Mouse (Mus musculus) ES-Bruce4 (cell line): ENCODE results near the gene Zfp148. TPM values are rescaled to one million over a fixed set of nuclear protein-coding genes. Genes with fewer than 3 reads are reported as not detected.

Experiments used
- H3K27ac ChIP-seq: 2 replicates; pipeline ENCODE4 v1.5.1; 2012; ENCODE audit warnings: low read length, inconsistent platforms; ENCODE audit not compliant: insufficient read depth
- H3K27me3 ChIP-seq: 2 replicates; pipeline ENCODE4 v1.6.1; 2012; ENCODE audit warnings: mild to moderate bottlenecking, low read length, inconsistent platforms; ENCODE audit not compliant: control insufficient read depth, poor library complexity, insufficient read depth, severe bottlenecking
- H3K36me3 ChIP-seq: 2 replicates; pipeline ENCODE4 v1.6.1; 2012; ENCODE audit warnings: inconsistent platforms, mild to moderate bottlenecking, low read length, moderate library complexity; ENCODE audit not compliant: control insufficient read depth, poor library complexity, insufficient read depth, severe bottlenecking
- H3K4me1 ChIP-seq: one replicate; pipeline ENCODE4 v1.8.1; 2011; ENCODE audit warnings: low read length; ENCODE audit not compliant: control insufficient read depth, insufficient read depth
- H3K4me3 ChIP-seq: 2 replicates; pipeline ENCODE4 v1.5.1; 2011; ENCODE audit warnings: low read depth, mild to moderate bottlenecking, low read length
- H3K9ac ChIP-seq: 2 replicates; pipeline ENCODE4 v1.6.1; 2012; ENCODE audit warnings: low read depth, mild to moderate bottlenecking, inconsistent platforms; ENCODE audit not compliant: poor library complexity, severe bottlenecking
- H3K9me3 ChIP-seq: replicated peaks from 2 replicates; pipeline ENCODE4 v1.6.1; 2012; ENCODE audit warnings: mild to moderate bottlenecking, low read length, inconsistent platforms; ENCODE audit not compliant: control insufficient read depth, poor library complexity, insufficient read depth, severe bottlenecking
- CTCF ChIP-seq: IDR thresholded peaks from one replicate; pipeline ENCODE4 v1.8.1; 2011; ENCODE audit warnings: low read depth, low read length
- EP300 ChIP-seq: IDR thresholded peaks from 2 replicates; pipeline ENCODE4 v1.6.1; 2011; ENCODE audit warnings: low read depth, low read length; ENCODE audit not compliant: insufficient read depth
- POLR2A ChIP-seq: IDR thresholded peaks from one replicate; pipeline ENCODE4 v1.8.1; 2011; ENCODE audit warnings: low read length; ENCODE audit not compliant: insufficient read depth
- polyA plus RNA-seq: library from polyadenylated mRNA; stranded (reverse); fragments of >200 nt; gene quantifications from 2 replicates; pipeline ENCODE4 v1.2.4, GENCODE M21; 2011; ENCODE audit warnings: low read depth; ENCODE audit not compliant: missing spikeins, insufficient read depth, insufficient read length

Gene Zfp148
- polyA plus RNA-seq, 1 experiment = 48.1 TPM

- Histone ChIP-seq H3K36me3 (no peaks in the 10 kb centered on the region), H3K4me3 (no peak overlapping the region), H3K9ac (no peak overlapping the region), H3K4me1 (no peaks in the 10 kb centered on the region), H3K27ac (no peak overlapping the region), H3K9me3 (no peaks in the 10 kb centered on the region), H3K27me3 (no peaks in the 10 kb centered on the region)
- TF ChIP-seq POLR2A (no peak), CTCF (no peak), EP300 (no peak)
Observed at GRCm38 (mm10) chr16:33403258-33403657, 22.6 kb downstream of the Zfp148 start.

GRCm38 (mm10) chr16:33404055-33404454, 23.4 kb downstream of the Zfp148 start:
- Histone ChIP-seq H3K9ac (no peak overlapping the region), H3K27me3 (no peaks in the 10 kb centered on the region), H3K9me3 (no peaks in the 10 kb centered on the region), H3K27ac (no peak overlapping the region), H3K36me3 (no peaks in the 10 kb centered on the region), H3K4me3 (no peak overlapping the region), H3K4me1 (no peaks in the 10 kb centered on the region)
- no peak for TF ChIP-seq CTCF
- no peak for TF ChIP-seq POLR2A
- TF ChIP-seq EP300 = no peak

- TF ChIP-seq CTCF = no peak
- no peak for TF ChIP-seq EP300
- TF ChIP-seq POLR2A = no peak
- H3K36me3 ChIP-seq = no peaks in the 10 kb centered on the region
Observed at GRCm38 (mm10) chr16:33405487-33405886, 24.9 kb downstream of the Zfp148 start.

GRCm38 (mm10) chr16:33410151-33410550, 29.5 kb downstream of the Zfp148 start:
- no peaks in the 10 kb centered on the region for H3K4me1 ChIP-seq
- no peaks in the 10 kb centered on the region for H3K36me3 ChIP-seq
- no peak overlapping the region for H3K4me3 ChIP-seq
- H3K9me3 ChIP-seq = no peaks in the 10 kb centered on the region
- no peaks in the 10 kb centered on the region for H3K27me3 ChIP-seq
- no peak overlapping the region for H3K27ac ChIP-seq
- no peak overlapping the region for H3K9ac ChIP-seq
- TF ChIP-seq EP300 = no peak
- no peak for TF ChIP-seq CTCF
- TF ChIP-seq POLR2A = no peak

More at GRCm38 (mm10) chr16:33405487-33405886, 24.9 kb downstream of the Zfp148 start:
- H3K4me1 ChIP-seq = no peaks in the 10 kb centered on the region
- H3K9me3 ChIP-seq = no peaks in the 10 kb centered on the region
- H3K9ac ChIP-seq = no peak overlapping the region
- H3K4me3 ChIP-seq = no peak overlapping the region
- H3K27me3 ChIP-seq = no peaks in the 10 kb centered on the region
- no peak overlapping the region for H3K27ac ChIP-seq

DNA sequence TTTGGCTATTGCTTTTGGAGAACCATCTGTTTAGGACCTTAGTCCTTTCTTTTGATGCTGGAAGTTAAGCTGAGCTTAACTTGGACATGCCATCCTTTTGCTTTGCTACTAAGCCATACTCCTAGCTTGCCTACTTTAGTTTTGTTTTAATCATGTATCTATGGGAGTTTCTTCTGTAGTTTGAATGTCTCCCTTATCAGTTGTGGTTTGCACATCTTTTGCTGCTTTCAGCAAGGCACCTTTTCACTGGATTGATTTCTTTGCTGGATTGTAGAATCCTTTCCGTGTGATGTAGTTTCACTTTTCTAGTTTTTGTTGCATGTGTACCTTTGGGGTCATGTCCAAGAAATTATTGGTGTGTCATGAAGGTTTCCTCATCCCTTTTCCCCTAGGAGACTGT, 30.0 kb downstream of the Zfp148 start:
- Histone ChIP-seq H3K9me3 (no peaks in the 10 kb centered on the region), H3K4me3 (no peak overlapping the region), H3K27ac (no peak overlapping the region), H3K9ac (no peak overlapping the region), H3K27me3 (no peaks in the 10 kb centered on the region), H3K4me1 (no peaks in the 10 kb centered on the region), H3K36me3 (no peaks in the 10 kb centered on the region)
- TF ChIP-seq CTCF (no peak), EP300 (no peak), POLR2A (no peak)

GRCm38 (mm10) chr16:33414191-33414590, 33.6 kb downstream of the Zfp148 start:
- Histone ChIP-seq H3K4me3 (no peak overlapping the region), H3K27ac (no peak overlapping the region), H3K4me1 (no peaks in the 10 kb centered on the region), H3K9me3 (no peaks in the 10 kb centered on the region), H3K36me3 (no peaks in the 10 kb centered on the region), H3K9ac (no peak overlapping the region), H3K27me3 (no peaks in the 10 kb centered on the region)
- no peak for TF ChIP-seq POLR2A
